Mouse (Mus musculus): ENCODE results near the gene Gipc2. TPM values are rescaled to one million over a fixed set of nuclear protein-coding genes. Genes with fewer than 3 reads are reported as not detected.
A peak's percentile ranks its signal among the peaks of the same experiment; 100 is the strongest.
"Not testable (repeated sequence)": the region's sequence is repeated elsewhere in the genome, so short reads cannot be mapped to it uniquely, and the experiment has no call there.

Gipc2 gene
- polyA plus RNA-seq, 1 experiment = 19.9 TPM

DNA sequence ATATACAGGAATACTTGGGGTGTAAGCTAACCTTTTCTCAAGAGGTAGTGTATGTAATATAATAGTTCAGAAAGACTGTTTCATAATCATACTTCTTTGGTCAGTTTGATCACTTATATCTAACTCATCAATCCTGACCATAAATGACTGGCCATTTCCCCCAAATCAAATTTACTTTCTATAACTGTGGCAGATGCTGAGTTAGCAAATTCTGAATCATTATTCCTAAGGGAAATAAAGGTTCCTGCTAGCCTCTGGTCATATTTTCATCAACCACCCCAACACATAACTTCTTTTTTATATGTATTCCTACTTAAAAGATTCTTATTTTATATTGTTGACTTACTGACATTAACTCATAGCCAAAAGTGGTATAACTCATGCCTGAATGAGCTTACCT is 36.9 kb upstream of the Gipc2 start:
- Histone ChIP-seq H3K9ac (ENCODE audit: low read depth, poor library complexity, severe bottlenecking) (no peak overlapping the region), H3K27me3 (ENCODE audit: control insufficient read depth, insufficient read depth, low read length, poor library complexity, severe bottlenecking) (no peaks in the 10 kb centered on the region), H3K4me1 (ENCODE audit: control insufficient read depth, insufficient read depth, low read length) (no peaks in the 10 kb centered on the region), H3K9me3 (replicated peaks; ENCODE audit: control insufficient read depth, insufficient read depth, low read length, poor library complexity, severe bottlenecking) (no peaks in the 10 kb centered on the region), H3K4me3 (ENCODE audit: low read depth, low read length) (no peak overlapping the region), H3K36me3 (ENCODE audit: control insufficient read depth, insufficient read depth, low read length, poor library complexity, severe bottlenecking) (0 out of 2 replicates have a peak, but pooled peaks cover 2% of the 10 kb centered on the region), H3K27ac (ENCODE audit: insufficient read depth, low read length) (no peak overlapping the region)
- TF ChIP-seq EP300 (IDR thresholded peaks at IDR 0.05; ENCODE audit: insufficient read depth, low read depth, low read length) (no peak), POLR2A (IDR thresholded peaks at IDR 0.05; ENCODE audit: insufficient read depth, low read length) (no peak), CTCF (IDR thresholded peaks at IDR 0.05; ENCODE audit: low read depth, low read length) (no peak)

DNA sequence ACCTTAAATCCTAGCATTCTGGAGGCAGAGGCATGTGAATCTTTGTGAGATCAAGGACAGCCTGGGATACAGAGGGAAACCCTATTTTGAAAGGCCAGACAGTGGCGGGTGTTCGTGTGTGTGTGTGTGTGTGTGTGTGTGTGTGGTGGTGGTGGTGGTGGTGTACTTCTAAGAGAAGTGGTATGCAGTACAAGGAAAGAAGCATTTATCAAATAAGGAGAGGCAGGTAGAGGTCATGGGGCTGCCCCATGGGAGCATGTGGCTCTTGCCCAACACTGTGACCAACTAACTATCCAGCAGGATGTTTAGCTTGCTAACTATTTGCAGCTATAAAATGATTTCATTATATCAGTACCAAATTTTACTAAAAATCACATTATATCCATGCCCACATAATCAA is 35.6 kb upstream of the Gipc2 start:
- no peaks in the 10 kb centered on the region for H3K27me3 ChIP-seq (ENCODE audit: control insufficient read depth, insufficient read depth, low read length, poor library complexity, severe bottlenecking)
- H3K36me3 ChIP-seq (ENCODE audit: control insufficient read depth, insufficient read depth, low read length, poor library complexity, severe bottlenecking) = no peaks in the 10 kb centered on the region
- no peak overlapping the region for H3K4me3 ChIP-seq (ENCODE audit: low read depth, low read length)
- H3K27ac ChIP-seq (ENCODE audit: insufficient read depth, low read length) = no peak overlapping the region
- no peaks in the 10 kb centered on the region for H3K4me1 ChIP-seq (ENCODE audit: control insufficient read depth, insufficient read depth, low read length)
- H3K9ac ChIP-seq (ENCODE audit: low read depth, poor library complexity, severe bottlenecking) = no peak overlapping the region
- H3K9me3 ChIP-seq (replicated peaks; ENCODE audit: control insufficient read depth, insufficient read depth, low read length, poor library complexity, severe bottlenecking) = no peaks in the 10 kb centered on the region
- no peak for TF ChIP-seq POLR2A (IDR thresholded peaks at IDR 0.05; ENCODE audit: insufficient read depth, low read length)
- TF ChIP-seq EP300 (IDR thresholded peaks at IDR 0.05; ENCODE audit: insufficient read depth, low read depth, low read length) = no peak
- no peak for TF ChIP-seq CTCF (IDR thresholded peaks at IDR 0.05; ENCODE audit: low read depth, low read length)

DNA sequence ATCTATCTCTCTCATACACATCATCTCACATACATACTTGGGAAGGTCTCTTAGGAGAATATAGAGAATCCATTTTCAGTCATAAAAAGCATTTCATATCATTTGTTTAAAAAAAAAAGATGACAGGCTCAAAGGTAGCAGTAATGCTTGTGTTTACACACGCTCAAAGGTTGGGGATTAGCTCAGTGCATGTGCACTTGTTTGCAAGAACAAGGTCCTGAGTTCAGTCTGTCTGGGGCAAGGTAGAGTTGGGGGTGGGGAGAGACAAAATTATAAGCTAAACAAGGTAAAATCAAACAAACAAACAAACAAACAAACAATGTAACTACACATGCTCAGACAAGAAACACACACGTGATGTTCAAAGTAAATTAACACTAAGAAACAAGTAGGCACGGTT is 35.2 kb upstream of the Gipc2 start:
- no peaks in the 10 kb centered on the region for H3K27me3 ChIP-seq (ENCODE audit: control insufficient read depth, insufficient read depth, low read length, poor library complexity, severe bottlenecking)
- H3K9ac ChIP-seq (ENCODE audit: low read depth, poor library complexity, severe bottlenecking) = no peak overlapping the region
- H3K27ac ChIP-seq (ENCODE audit: insufficient read depth, low read length) = no peak overlapping the region
- H3K9me3 ChIP-seq (replicated peaks; ENCODE audit: control insufficient read depth, insufficient read depth, low read length, poor library complexity, severe bottlenecking) = no peaks in the 10 kb centered on the region
- H3K4me1 ChIP-seq (ENCODE audit: control insufficient read depth, insufficient read depth, low read length) = no peaks in the 10 kb centered on the region
- no peak for TF ChIP-seq EP300 (IDR thresholded peaks at IDR 0.05; ENCODE audit: insufficient read depth, low read depth, low read length)
- TF ChIP-seq POLR2A (IDR thresholded peaks at IDR 0.05; ENCODE audit: insufficient read depth, low read length) = no peak
- TF ChIP-seq CTCF (IDR thresholded peaks at IDR 0.05; ENCODE audit: low read depth, low read length) = no peak
- H3K4me3 ChIP-seq (ENCODE audit: low read depth, low read length) = no peak overlapping the region
- no peaks in the 10 kb centered on the region for H3K36me3 ChIP-seq (ENCODE audit: control insufficient read depth, insufficient read depth, low read length, poor library complexity, severe bottlenecking)

DNA sequence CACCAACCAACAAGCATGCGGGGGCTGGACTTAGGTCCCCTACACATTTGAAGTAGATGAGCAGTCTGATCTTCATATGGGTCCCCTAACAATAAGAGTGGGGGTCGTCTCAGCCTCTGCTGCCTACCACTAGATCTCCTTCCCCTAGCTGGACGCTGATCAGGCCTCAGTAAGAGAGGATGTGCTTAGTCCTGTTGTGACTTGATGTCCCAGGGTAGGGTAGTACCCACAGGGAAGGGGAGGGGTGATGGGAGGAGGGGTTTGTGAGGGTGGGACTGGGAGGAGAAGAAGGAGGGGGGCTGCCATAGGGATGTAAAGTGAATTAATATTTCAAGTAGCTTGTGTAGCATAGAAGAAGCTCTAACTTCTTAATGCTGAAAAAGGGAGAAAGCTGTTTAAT is 33.1 kb upstream of the Gipc2 start:
- no peak for TF ChIP-seq EP300 (IDR thresholded peaks at IDR 0.05; ENCODE audit: insufficient read depth, low read depth, low read length)
- no peak for TF ChIP-seq POLR2A (IDR thresholded peaks at IDR 0.05; ENCODE audit: insufficient read depth, low read length)
- TF ChIP-seq CTCF (IDR thresholded peaks at IDR 0.05; ENCODE audit: low read depth, low read length) = no peak
- Histone ChIP-seq H3K4me3 (ENCODE audit: low read depth, low read length) (no peak overlapping the region), H3K4me1 (ENCODE audit: control insufficient read depth, insufficient read depth, low read length) (no peaks in the 10 kb centered on the region), H3K27ac (ENCODE audit: insufficient read depth, low read length) (no peak overlapping the region), H3K27me3 (ENCODE audit: control insufficient read depth, insufficient read depth, low read length, poor library complexity, severe bottlenecking) (no peaks in the 10 kb centered on the region), H3K9me3 (replicated peaks; ENCODE audit: control insufficient read depth, insufficient read depth, low read length, poor library complexity, severe bottlenecking) (no peaks in the 10 kb centered on the region), H3K9ac (ENCODE audit: low read depth, poor library complexity, severe bottlenecking) (no peak overlapping the region), H3K36me3 (ENCODE audit: control insufficient read depth, insufficient read depth, low read length, poor library complexity, severe bottlenecking) (no peaks in the 10 kb centered on the region)

DNA sequence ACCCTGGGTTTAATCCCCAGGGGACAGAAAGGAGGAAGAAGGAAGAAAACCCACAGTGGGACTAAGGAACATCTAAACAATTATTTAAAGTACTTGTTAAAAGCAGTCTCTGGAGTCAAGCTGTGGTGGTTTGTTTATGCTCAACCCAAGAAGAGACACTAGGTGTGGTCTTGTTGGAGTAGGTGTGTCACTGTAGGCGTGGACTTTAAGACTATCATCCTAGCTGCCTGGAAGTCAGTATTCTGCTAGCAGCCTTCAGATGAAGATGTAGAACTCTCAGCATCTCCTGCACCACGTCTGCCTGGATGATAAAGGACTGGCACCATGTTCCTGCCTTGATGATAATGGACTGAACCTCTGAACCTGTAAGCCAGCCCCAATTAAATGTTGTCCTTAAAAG is 31.2 kb upstream of the Gipc2 start:
- H3K9ac ChIP-seq (ENCODE audit: low read depth, poor library complexity, severe bottlenecking); H3K27me3 ChIP-seq (ENCODE audit: control insufficient read depth, insufficient read depth, low read length, poor library complexity, severe bottlenecking); H3K36me3 ChIP-seq (ENCODE audit: control insufficient read depth, insufficient read depth, low read length, poor library complexity, severe bottlenecking); H3K4me3 ChIP-seq (ENCODE audit: low read depth, low read length); H3K4me1 ChIP-seq (ENCODE audit: control insufficient read depth, insufficient read depth, low read length); H3K9me3 ChIP-seq (replicated peaks; ENCODE audit: control insufficient read depth, insufficient read depth, low read length, poor library complexity, severe bottlenecking); H3K27ac ChIP-seq (ENCODE audit: insufficient read depth, low read length): not testable (repeated sequence)

DNA sequence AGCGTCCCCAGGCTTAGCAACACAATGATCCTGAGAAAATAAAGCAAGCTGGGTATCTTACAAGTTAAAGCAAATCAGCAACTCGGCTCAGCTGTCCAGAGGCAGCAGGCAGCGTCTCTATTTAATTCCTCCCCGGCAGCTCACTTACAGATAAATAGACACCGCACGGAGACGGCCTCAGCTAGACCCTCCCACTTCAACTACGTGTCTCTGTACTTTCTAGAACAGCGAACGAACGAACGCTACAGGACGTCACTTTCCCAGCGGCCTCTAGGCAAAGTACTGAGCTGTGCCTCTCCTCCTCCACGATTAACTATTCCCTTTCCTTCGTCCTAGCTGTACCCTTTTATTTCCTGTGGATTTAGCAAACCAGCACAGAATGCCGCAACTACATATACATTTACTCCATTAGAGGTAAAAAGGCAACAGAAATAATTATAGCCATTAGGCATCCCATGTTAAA is 27.6 kb upstream of the Gipc2 start:
- H3K27me3 ChIP-seq (ENCODE audit: control insufficient read depth, insufficient read depth, low read length, poor library complexity, severe bottlenecking) = no peaks in the 10 kb centered on the region; the same call in 1 of the 2 replicates
- no peaks in the 10 kb centered on the region for H3K4me1 ChIP-seq (ENCODE audit: control insufficient read depth, insufficient read depth, low read length)
- H3K4me3 ChIP-seq (ENCODE audit: low read depth, low read length) = no peak overlapping the region
- TF ChIP-seq CTCF (IDR thresholded peaks at IDR 0.05; ENCODE audit: low read depth, low read length) (no peak), POLR2A (IDR thresholded peaks at IDR 0.05; ENCODE audit: insufficient read depth, low read length) (no peak)
- H3K27ac ChIP-seq (ENCODE audit: insufficient read depth, low read length) = no peak overlapping the region
- no peaks in the 10 kb centered on the region for H3K36me3 ChIP-seq (ENCODE audit: control insufficient read depth, insufficient read depth, low read length, poor library complexity, severe bottlenecking)
- H3K9ac ChIP-seq (ENCODE audit: low read depth, poor library complexity, severe bottlenecking) = peak overlapping the region; percentile 52; the same call in 1 of the 2 replicates
- no peaks in the 10 kb centered on the region for H3K9me3 ChIP-seq (replicated peaks; ENCODE audit: control insufficient read depth, insufficient read depth, low read length, poor library complexity, severe bottlenecking)
